Mouse (Mus musculus) neural tube, embryonic 13.5 days (tissue): ENCODE measurements around the gene Cldn2. TPM values are rescaled to one million over a fixed set of nuclear protein-coding genes. Genes with fewer than 3 reads are reported as not detected.

Source experiments
- ATAC-seq: fragments of 200-750 bp; cut with Nextera tagmentation; 2 replicates; pipeline ENCODE4 v1.8.0; 2017; ENCODE audit warnings: low read depth, mild to moderate bottlenecking, moderate TSS enrichment, moderate library complexity
- H3K27ac ChIP-seq: fragments of 300-500 bp; sonication (generic); replicated peaks from 2 replicates; pipeline ENCODE4 v1.5.1; 2015; ENCODE audit warnings: moderate library complexity, mild to moderate bottlenecking, inconsistent platforms
- H3K27me3 ChIP-seq: fragments of 300-500 bp; sonication (generic); 2 replicates; pipeline ENCODE4 v1.6.1; 2015; ENCODE audit warnings: mild to moderate bottlenecking, inconsistent platforms
- H3K36me3 ChIP-seq: fragments of 300-500 bp; sonication (generic); 2 replicates; pipeline ENCODE4 v1.6.1; 2015; ENCODE audit warnings: mild to moderate bottlenecking, inconsistent platforms
- H3K4me1 ChIP-seq: fragments of 300-500 bp; sonication (generic); replicated peaks from 2 replicates; pipeline ENCODE4 v1.6.1; 2015; ENCODE audit warnings: inconsistent platforms
- H3K4me2 ChIP-seq: fragments of 300-500 bp; sonication (generic); 2 replicates; pipeline ENCODE4 v1.6.1; 2015; ENCODE audit warnings: inconsistent platforms, mild to moderate bottlenecking, moderate library complexity
- H3K4me3 ChIP-seq: fragments of 300-500 bp; sonication (generic); 2 replicates; pipeline ENCODE4 v1.5.1; 2015; ENCODE audit warnings: mild to moderate bottlenecking, inconsistent platforms
- H3K9ac ChIP-seq: fragments of 300-500 bp; sonication (generic); 2 replicates; pipeline ENCODE4 v1.6.1; 2015; ENCODE audit warnings: moderate library complexity, mild to moderate bottlenecking, inconsistent platforms
- H3K9me3 ChIP-seq: fragments of 300-500 bp; sonication (generic); 2 replicates; pipeline ENCODE4 v1.6.1; 2016; ENCODE audit warnings: inconsistent platforms
- WGBS: fragments of 180-500 bp; shearing (Covaris S2); methylation state at CpG from one replicate; pipeline ENCODE4 v1.1.7; 2015; 5-methylcytosine and 5-hydroxymethylcytosine counted together
- polyA plus RNA-seq: library from polyadenylated mRNA; unstranded; fragments of >200 nt; fragmentation: Nextera tagmentation; extraction: Ambion mirVana; gene quantifications from 2 replicates; pipeline ENCODE4 v1.2.1, GENCODE M21; 2015

The Cldn2 gene
- polyA plus RNA-seq, 1 experiment from 2014 or later: 0.20 TPM

DNA sequence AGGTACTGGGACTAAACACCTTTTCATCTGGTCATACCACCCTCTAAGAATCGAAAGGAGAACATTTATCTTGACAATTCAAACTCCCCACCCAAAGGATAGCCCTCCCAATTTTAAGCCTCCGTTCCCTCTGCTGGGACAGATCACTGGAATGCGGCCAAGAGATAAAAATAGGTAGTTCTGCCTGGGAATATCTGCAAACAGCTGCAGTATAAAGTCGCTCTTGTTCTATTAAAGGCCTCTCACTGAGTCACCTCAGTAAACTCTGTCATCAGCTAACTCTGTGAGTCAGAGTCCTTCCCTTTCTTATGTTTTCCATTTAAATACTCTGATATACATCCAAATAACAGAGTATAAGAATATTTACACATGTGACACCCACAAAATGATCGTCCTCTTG, 58.8 kb downstream of the Cldn2 start:
- H3K4me1 ChIP-seq: no peaks in the 10 kb centered on the region
- no peak overlapping the region for H3K4me3 ChIP-seq
- H3K9ac ChIP-seq: no peak overlapping the region
- no peaks in the 10 kb centered on the region for H3K36me3 ChIP-seq
- H3K9me3 ChIP-seq: no peaks in the 10 kb centered on the region
- H3K27me3 ChIP-seq: peaks cover 17% of the 10 kb centered on the region
- ATAC-seq: no peak
- H3K4me2 ChIP-seq: no peak overlapping the region
- 78% methylated on average over 5 of the region's 5 CpGs for WGBS
- no peak overlapping the region for H3K27ac ChIP-seq

Other genes starting within 250 kb of the Cldn2 start
- 2.5 TPM in 2 replicates for gene Rnf128, start 237.5 kb upstream of the Cldn2 start, polyA plus RNA-seq
- 0.63 and 0.79 TPM in 2 replicates for gene Tbc1d8b, start 115.8 kb upstream of the Cldn2 start, polyA plus RNA-seq
- not detected in 2 replicates for gene Gm15013, start 86.3 kb upstream of the Cldn2 start, polyA plus RNA-seq
- not detected in 2 replicates for gene Ripply1, start 18.5 kb upstream of the Cldn2 start, polyA plus RNA-seq
- 4.9 and 5.1 TPM in 2 replicates for gene Morc4, start 70.8 kb downstream of the Cldn2 start, polyA plus RNA-seq
- 5.7 and 5.8 TPM in 2 replicates for gene Rbm41, start 197.8 kb downstream of the Cldn2 start, polyA plus RNA-seq